Mouse (Mus musculus) adrenal gland (tissue): ENCODE measurements around the gene Defb41.
"Not testable (repeated sequence)": the region's sequence is repeated elsewhere in the genome, so short reads cannot be mapped to it uniquely, and the experiment has no call there.

ENCODE experiments used
- intact Hi-C: fragments of 180-260 bp; cut with DNase I; formaldehyde crosslinking; loops from one replicate; pipeline ENCODE4 v1.15.1; 2025
- long read RNA-seq, 2 experiments: library from polyadenylated mRNA; unstranded; transcript quantifications; one replicate each; pipeline ENCODE4 v2.0.0; 2020; ENCODE audit warnings: borderline replicate concordance in 1 of 2; ENCODE audit not compliant: insufficient replicate concordance in 1 of 2

Defb41 gene
- long read RNA-seq, experiment 1, result 0 reads
- long read RNA-seq, experiment 2, result 0 reads

DNA sequence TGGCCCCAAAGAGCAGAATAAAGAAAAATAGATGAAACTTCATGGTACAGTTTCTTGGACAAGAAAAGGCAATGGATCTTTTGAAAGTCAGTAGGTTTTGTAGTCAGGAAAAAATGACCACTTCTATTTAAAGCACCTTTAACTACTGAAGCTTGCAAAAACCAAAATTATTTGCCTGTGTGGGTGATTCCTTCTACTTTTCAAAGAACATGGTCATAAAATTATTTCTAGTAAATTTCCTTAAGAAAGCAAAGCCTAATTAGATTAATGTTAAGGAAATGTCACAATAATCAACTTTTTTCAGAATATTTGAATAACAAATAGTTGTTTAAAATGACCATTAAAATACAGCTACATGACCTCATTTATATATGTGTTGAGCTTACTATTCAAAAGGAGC lies at the start of gene Defb41:
Defb41 (minus strand) TSS at position 101 of the 400 bp plus-strand sequence.
- intact Hi-C loops, result no loop called here

DNA sequence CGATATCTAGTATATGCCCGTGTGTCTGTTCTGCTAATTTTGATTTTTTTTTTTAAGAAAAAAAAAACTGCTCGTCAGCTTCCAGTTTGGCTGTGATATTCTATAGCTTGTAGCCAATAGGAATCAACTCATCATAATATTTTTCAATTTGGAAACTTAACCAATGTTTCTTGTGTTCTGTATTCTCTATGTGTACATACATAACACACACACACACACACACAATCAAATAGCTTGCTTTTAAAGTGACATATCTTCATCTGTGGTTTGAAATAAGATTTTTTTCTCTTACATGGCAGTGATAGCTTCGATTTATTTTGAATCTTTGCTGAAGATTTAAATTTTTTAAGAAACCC lies 43.5 kb upstream of the Defb41 start:
- intact Hi-C loops, result no loop called here

GRCm38 (mm10) chr1:18307545-18308473 lies 42.9 kb upstream of the Defb41 start:
- intact Hi-C loops, result no loop called here

- intact Hi-C loops, result no loop called here
These were observed 27.6 kb upstream of the Defb41 start for GRCm38 (mm10) chr1:18292515-18292914.

- intact Hi-C loops, result no loop called here
These were observed 23.9 kb upstream of the Defb41 start for GRCm38 (mm10) chr1:18288860-18289259.

- intact Hi-C loops, result no loop called here
These were observed 22.4 kb upstream of the Defb41 start for GRCm38 (mm10) chr1:18287371-18287770.

DNA sequence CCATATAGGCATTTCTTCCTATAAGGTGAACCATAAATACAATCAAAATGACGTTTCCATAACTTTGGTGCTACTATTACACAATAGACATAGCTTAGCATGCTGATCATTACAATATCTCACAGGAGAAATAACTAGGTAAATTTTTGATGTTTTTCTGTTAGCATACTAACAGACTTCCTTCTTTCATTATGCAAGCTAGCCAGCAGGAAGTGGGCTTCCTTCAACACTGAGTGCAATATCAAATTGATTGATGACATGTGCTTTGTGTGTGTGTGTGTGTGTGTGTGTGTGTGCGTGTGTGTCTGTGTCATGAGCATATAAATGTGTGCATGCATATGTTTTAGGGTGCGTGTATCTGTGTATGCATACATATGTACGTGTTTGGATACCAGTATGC lies 6.2 kb upstream of the Defb41 start:
- intact Hi-C loops, result no loop called here

DNA sequence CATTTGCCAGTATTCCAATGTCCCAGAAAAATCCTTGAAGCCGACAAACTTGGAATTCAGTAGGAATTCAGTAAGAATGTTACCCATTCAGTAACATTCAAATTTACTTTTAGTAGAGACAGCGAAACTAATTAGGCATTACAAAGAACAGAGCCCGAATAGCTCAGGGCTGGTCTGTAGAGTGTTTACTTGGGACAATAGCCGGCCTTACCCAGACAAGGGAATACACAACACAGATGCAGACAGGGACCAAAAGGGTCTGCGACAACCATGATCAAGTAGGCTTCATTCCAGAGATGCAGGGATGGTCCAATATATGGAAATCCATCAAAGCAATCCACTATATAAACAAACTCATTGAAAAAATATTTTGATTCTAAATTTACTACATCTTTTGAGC lies 3.9 kb upstream of the Defb41 start:
- intact Hi-C loops, result no loop called here

DNA sequence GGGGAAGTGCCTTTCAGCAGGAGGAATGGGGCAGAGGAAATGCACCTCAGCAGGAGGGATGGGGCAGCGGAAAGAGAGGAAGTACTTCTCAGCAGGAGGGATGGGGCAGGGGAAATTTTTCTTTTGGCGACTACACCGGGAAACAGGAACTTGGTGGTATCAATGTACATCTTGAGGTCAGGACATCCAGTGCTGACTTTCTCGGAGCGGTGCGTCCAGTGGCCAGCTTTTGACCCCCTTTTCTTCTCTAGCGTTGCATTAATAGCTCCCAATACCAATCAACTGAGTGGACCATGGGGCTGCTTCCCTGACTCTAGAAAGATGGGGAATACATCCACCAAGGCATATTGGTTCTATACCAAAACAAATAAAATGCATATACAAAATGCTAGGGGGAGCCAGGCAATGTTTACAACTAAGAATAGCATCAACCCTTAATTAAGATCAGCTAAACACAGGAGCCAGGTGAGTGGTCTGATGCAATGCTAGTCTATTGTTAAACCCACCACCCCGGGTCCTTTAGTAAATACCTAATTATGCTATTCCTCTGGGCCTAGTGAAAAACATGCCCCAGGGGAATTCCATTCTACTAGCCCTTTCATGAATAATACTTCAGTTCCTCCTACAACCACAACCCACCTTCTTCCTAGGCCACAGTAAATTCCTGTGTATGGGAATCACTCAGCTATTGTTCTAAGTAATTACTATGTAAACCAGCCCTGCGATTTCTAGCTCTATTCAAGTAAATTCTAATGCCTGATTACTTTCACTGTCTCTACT lies 18.9 kb downstream of the Defb41 start:
- intact Hi-C loops, result not testable (repeated sequence)

GRCm38 (mm10) chr1:18237343-18237742 lies 27.6 kb downstream of the Defb41 start, which contains the start of gene Defb18:
TSS of gene Defb18 (minus strand) at chr1:18237443.
- intact Hi-C loops, result no loop called here

DNA sequence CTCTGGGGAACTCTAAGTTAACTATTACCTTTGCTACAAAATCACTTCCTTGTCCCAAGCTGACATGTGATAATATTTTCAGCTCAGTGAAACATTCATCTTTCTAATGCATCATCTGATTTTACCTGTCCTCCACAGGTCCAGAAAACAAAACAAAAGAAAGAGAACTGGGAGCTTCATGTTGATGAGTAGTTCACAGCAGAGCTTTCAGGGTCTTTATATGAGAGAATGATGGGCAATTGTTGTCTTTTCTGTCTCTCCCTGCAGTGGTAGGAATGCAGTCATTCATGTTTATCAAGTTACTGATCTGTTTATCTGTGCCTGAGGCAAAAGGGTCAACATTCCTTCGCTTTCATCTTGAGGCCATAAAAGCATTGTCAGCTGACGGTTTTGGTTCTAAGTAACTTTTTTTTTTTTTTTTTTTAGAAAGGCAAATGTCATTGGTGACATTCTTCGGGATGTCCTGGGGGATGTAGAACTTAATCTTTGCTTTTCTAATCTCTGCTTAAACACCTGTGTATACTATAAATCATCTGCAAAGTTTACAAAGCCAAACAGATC lies 41.5 kb downstream of the Defb41 start:
- intact Hi-C loops, result no loop called here
